Mouse (Mus musculus) limb, embryonic 15.5 days (tissue): ENCODE results near the gene Dqx1. TPM values are rescaled to one million over a fixed set of nuclear protein-coding genes. Genes with fewer than 3 reads are reported as not detected.
A peak's percentile ranks its signal among the peaks of the same experiment; 100 is the strongest.

ENCODE experiments used
- ATAC-seq: fragments of 200-750 bp; cut with Nextera tagmentation; 2 replicates; pipeline ENCODE4 v1.8.0; 2017; ENCODE audit warnings: low read depth, moderate TSS enrichment; ENCODE audit not compliant: insufficient number of reproducible peaks, low FRiP score, low TSS enrichment
- H3K27ac ChIP-seq: fragments of 300-500 bp; sonication (generic); 2 replicates; pipeline ENCODE4 v1.5.1; 2015; ENCODE audit warnings: moderate library complexity, mild to moderate bottlenecking, inconsistent platforms
- H3K27me3 ChIP-seq: fragments of 300-500 bp; sonication (generic); 2 replicates; pipeline ENCODE4 v1.6.1; 2015; ENCODE audit warnings: inconsistent platforms
- H3K36me3 ChIP-seq: fragments of 300-500 bp; sonication (generic); 2 replicates; pipeline ENCODE4 v1.6.1; 2015; ENCODE audit warnings: inconsistent platforms
- H3K4me1 ChIP-seq: fragments of 300-500 bp; sonication (generic); 2 replicates; pipeline ENCODE4 v1.6.1; 2015; ENCODE audit warnings: inconsistent platforms
- H3K4me2 ChIP-seq: fragments of 300-500 bp; sonication (generic); 2 replicates; pipeline ENCODE4 v1.6.1; 2015; ENCODE audit warnings: mild to moderate bottlenecking, inconsistent platforms
- H3K4me3 ChIP-seq: fragments of 300-500 bp; sonication (generic); 2 replicates; pipeline ENCODE4 v1.5.1; 2015; ENCODE audit warnings: mild to moderate bottlenecking, inconsistent platforms
- H3K9ac ChIP-seq: fragments of 300-500 bp; sonication (generic); 2 replicates; pipeline ENCODE4 v1.6.1; 2015; ENCODE audit warnings: inconsistent platforms
- H3K9me3 ChIP-seq: fragments of 300-500 bp; sonication (generic); 2 replicates; pipeline ENCODE4 v1.6.1; 2016; ENCODE audit warnings: inconsistent platforms
- WGBS: fragments of 180-500 bp; shearing (Covaris S2); methylation state at CpG from one replicate; pipeline ENCODE4 v1.1.7; 2015; 5-methylcytosine and 5-hydroxymethylcytosine counted together
- polyA plus RNA-seq: library from polyadenylated mRNA; unstranded; fragments of >200 nt; fragmentation: Nextera tagmentation; extraction: Ambion mirVana; gene quantifications from 2 replicates; pipeline ENCODE4 v1.2.1, GENCODE M21; 2015

Dqx1 gene
- polyA plus RNA-seq = 0.57 and 1.3 TPM in 2 replicates

GRCm38 (mm10) chr6:83057790-83058189, at the start of gene Dqx1:
Gene Dqx1 (plus strand): TSS chr6:83057844.
- Histone ChIP-seq H3K27ac (no peak within 1 kb of the TSS), H3K9me3 (no peaks in the 10 kb centered on the region), H3K4me1 (peaks cover 23% of the 10 kb centered on the region), H3K27me3 (peaks cover 38% of the 10 kb centered on the region), H3K36me3 (peaks cover 16% of the 10 kb centered on the region), H3K9ac (no peak within 1 kb of the TSS), H3K4me3 (no peak within 1 kb of the TSS), H3K4me2 (no peak within 1 kb of the TSS)
- ATAC-seq = no peak
- WGBS = 43% methylated on average over 3 of the region's 3 CpGs

DNA sequence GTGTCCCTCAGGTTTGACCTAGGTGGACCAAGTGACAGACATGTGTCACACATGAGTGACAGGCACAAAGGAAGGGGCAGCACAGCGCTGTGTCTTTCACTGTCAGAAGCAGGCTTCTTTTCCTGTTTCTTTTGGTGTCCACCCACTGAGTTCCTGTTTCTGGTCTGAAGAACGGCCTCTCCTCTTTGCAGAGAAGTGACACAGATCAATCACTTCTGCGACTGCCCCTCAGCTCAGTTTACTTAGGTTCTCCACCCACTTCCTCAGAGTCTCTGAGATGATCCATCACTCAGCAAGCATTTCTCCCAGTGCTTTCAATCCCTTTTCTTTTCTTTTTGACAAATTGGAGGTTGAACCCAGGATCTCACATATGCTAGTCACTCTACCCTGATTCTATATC, 49.0 kb upstream of the Dqx1 start:
- H3K9ac ChIP-seq = no peak overlapping the region
- no peak overlapping the region for H3K27ac ChIP-seq
- 44% methylated on average over 3 of the region's 3 CpGs for WGBS
- no peak overlapping the region for H3K4me2 ChIP-seq
- H3K4me1 ChIP-seq = peaks cover 3% of the 10 kb centered on the region; the same call in 1 of the 2 replicates
- no peak for ATAC-seq
- H3K9me3 ChIP-seq = no peaks in the 10 kb centered on the region
- H3K36me3 ChIP-seq = no peaks in the 10 kb centered on the region
- H3K4me3 ChIP-seq = no peak overlapping the region
- H3K27me3 ChIP-seq = no peaks in the 10 kb centered on the region

GRCm38 (mm10) chr6:83010010-83010409, 47.6 kb upstream of the Dqx1 start:
- no peak overlapping the region for H3K4me3 ChIP-seq
- no peaks in the 10 kb centered on the region for H3K9me3 ChIP-seq
- H3K27me3 ChIP-seq = no peaks in the 10 kb centered on the region
- H3K4me1 ChIP-seq = peaks cover 3% of the 10 kb centered on the region; the same call in 1 of the 2 replicates
- H3K4me2 ChIP-seq = no peak overlapping the region
- no peak for ATAC-seq
- H3K27ac ChIP-seq = no peak overlapping the region
- 58% methylated on average over 7 of the region's 7 CpGs for WGBS
- H3K9ac ChIP-seq = no peak overlapping the region
- H3K36me3 ChIP-seq = no peaks in the 10 kb centered on the region

DNA sequence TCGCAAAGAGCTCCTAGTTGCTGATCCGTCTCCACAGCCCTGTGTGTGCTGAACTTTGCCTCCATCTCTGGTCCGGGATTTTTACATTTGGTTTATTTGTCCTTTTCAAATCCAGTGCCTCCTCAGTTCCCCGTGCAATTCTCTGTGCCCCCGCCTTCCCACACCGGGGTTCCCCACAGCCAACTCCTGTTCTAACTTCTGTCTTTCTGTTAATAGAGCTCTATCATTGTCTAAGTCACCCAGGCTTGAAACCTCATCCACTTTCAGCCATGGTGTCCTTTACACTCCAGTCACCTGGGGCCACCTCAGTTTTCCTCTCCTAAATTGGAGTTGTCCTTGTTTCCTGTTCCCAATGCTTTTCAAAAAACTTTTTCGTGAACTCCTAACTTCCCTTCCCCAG, 46.4 kb upstream of the Dqx1 start:
- Histone ChIP-seq H3K36me3 (no peaks in the 10 kb centered on the region), H3K4me1 (no peaks in the 10 kb centered on the region), H3K4me2 (no peak overlapping the region), H3K4me3 (no peak overlapping the region), H3K9me3 (no peaks in the 10 kb centered on the region), H3K27ac (no peak overlapping the region), H3K27me3 (no peaks in the 10 kb centered on the region), H3K9ac (no peak overlapping the region)
- WGBS = 81% methylated on average over 7 of the region's 7 CpGs
- ATAC-seq = no peak

GRCm38 (mm10) chr6:83011756-83012155, 45.9 kb upstream of the Dqx1 start:
- H3K27ac ChIP-seq = no peak overlapping the region
- no peaks in the 10 kb centered on the region for H3K36me3 ChIP-seq
- no peaks in the 10 kb centered on the region for H3K27me3 ChIP-seq
- no peak overlapping the region for H3K9ac ChIP-seq
- H3K4me2 ChIP-seq = no peak overlapping the region
- 65% methylated on average over 6 of the region's 6 CpGs for WGBS
- no peak overlapping the region for H3K4me3 ChIP-seq
- no peaks in the 10 kb centered on the region for H3K4me1 ChIP-seq
- no peaks in the 10 kb centered on the region for H3K9me3 ChIP-seq
- no peak for ATAC-seq

DNA sequence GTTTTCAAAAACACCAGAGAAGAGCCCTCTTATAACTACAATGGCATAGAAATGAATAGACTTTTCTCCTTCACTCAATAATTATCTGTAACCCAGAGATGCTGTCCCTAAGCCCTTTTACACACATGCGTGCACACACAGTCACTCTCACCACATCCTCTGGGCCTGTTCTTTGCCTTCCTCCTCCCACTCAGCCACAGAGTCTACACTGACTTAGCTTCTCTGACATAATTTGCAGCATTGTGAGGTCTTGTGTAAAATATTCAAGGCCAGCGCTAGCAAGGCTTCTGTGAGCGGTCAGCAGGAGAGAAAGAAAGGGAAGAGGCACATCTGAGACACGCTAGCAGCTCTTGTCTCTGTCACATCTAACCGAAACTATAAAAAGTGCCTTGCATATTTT, 44.2 kb upstream of the Dqx1 start:
- Histone ChIP-seq H3K27me3 (no peaks in the 10 kb centered on the region), H3K9me3 (no peaks in the 10 kb centered on the region), H3K36me3 (no peaks in the 10 kb centered on the region), H3K4me1 (0 out of 2 replicates have a peak, but pooled peaks cover 5% of the 10 kb centered on the region), H3K4me3 (no peak overlapping the region), H3K27ac (no peak overlapping the region), H3K4me2 (no peak overlapping the region), H3K9ac (no peak overlapping the region)
- 64% methylated on average over 5 of the region's 5 CpGs for WGBS
- ATAC-seq = no peak

DNA sequence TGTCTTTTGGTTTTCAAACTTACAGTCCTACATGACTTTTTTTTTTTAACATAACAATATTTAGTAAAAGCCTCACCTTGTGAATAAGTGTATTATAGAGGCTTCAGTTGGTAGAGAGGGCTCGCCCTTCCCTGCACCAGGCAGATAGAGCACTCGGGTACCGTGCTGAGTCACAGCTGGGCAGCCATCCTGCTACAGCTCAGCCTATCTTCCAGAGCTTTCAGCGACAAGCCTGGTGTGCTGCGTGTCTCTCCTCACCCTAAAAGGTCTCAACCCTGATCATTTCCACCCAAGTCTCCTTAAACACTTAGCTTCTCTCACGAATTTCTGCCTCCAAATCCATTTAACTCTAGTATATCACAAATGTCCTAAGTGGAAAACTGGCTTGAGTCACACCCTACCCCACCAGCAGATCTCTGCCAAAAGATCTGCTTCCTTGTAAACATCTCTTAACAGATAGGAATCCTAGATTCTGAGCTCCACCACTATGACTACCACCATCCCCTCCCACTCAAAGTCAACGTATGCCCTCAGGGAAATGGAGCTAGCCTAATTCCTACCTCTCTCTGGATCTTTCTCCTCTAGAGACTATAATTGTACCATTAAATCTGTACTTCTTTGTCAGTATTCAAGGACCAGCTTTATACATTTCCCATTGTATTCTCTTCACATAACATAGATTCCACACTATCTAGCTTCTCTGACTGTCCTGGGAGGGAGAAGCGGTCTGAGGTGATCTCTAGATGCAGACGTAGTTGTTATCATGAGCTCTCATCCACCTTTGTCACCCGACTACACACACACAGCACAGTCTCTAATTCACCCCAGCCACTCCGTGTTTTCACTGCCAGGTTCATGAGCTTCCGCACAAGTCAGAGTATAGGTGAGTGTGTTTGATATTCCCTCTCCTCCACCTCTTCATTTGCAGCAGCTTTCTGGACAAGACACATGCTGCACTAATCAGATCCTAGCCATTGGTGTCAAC, 42.9 kb upstream of the Dqx1 start:
- no peaks in the 10 kb centered on the region for H3K27me3 ChIP-seq
- no peak overlapping the region for H3K9ac ChIP-seq
- 70% methylated on average over 12 of the region's 12 CpGs for WGBS
- no peak for ATAC-seq
- no peak overlapping the region for H3K27ac ChIP-seq
- 0 out of 2 replicates have a peak, but pooled peaks cover 5% of the 10 kb centered on the region for H3K4me1 ChIP-seq
- H3K4me3 ChIP-seq = no peak overlapping the region
- no peaks in the 10 kb centered on the region for H3K9me3 ChIP-seq
- no peaks in the 10 kb centered on the region for H3K36me3 ChIP-seq
- no peak overlapping the region for H3K4me2 ChIP-seq

- WGBS = 84% methylated on average over 2 of the region's 2 CpGs
- no peak for ATAC-seq
- H3K4me2 ChIP-seq = no peak overlapping the region
These were observed 41.9 kb upstream of the Dqx1 start for GRCm38 (mm10) chr6:83015749-83016148.

DNA sequence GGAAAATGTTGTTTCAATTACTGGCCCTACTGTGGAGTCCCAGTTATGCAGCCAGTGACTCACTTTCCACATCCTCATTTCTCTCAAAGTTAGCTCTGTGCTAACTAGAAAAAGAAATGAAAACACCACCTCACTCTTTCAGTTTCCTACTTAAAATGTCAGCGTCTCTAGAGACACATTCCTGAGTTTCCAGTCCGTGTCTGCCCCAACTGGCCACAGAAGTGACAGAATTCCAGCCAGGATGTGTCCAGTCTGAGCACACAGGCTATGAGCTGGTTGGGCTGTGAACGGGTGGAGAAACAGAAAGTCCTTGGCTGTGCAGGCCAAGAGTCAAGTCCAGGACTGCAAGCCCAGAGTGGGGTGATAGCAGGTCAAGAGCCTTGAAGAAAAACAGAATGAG, 40.5 kb upstream of the Dqx1 start:
- Histone ChIP-seq H3K27ac (peak overlapping the region; percentile 30), H3K4me1 (0 out of 2 replicates have a peak, but pooled peaks cover 5% of the 10 kb centered on the region), H3K4me3 (no peak overlapping the region), H3K36me3 (no peaks in the 10 kb centered on the region), H3K27me3 (no peaks in the 10 kb centered on the region), H3K9ac (no peak overlapping the region), H3K4me2 (no peak overlapping the region), H3K9me3 (no peaks in the 10 kb centered on the region)
- ATAC-seq = no peak
- WGBS = 46% methylated on average over 3 of the region's 3 CpGs

More at GRCm38 (mm10) chr6:83015749-83016148, 41.9 kb upstream of the Dqx1 start:
- H3K9ac ChIP-seq = no peak overlapping the region
- H3K36me3 ChIP-seq = no peaks in the 10 kb centered on the region
- H3K27ac ChIP-seq = no peak overlapping the region
- 0 out of 2 replicates have a peak, but pooled peaks cover 5% of the 10 kb centered on the region for H3K4me1 ChIP-seq
- H3K4me3 ChIP-seq = no peak overlapping the region
- H3K9me3 ChIP-seq = no peaks in the 10 kb centered on the region
- no peaks in the 10 kb centered on the region for H3K27me3 ChIP-seq

- Histone ChIP-seq H3K9me3 (no peaks in the 10 kb centered on the region), H3K4me1 (0 out of 2 replicates have a peak, but pooled peaks cover 5% of the 10 kb centered on the region), H3K4me3 (no peak overlapping the region), H3K27ac (no peak overlapping the region), H3K4me2 (no peak overlapping the region), H3K27me3 (no peaks in the 10 kb centered on the region), H3K9ac (no peak overlapping the region), H3K36me3 (no peaks in the 10 kb centered on the region)
- no peak for ATAC-seq
- WGBS = 61% methylated on average over 3 of the region's 3 CpGs
These were observed 38.6 kb upstream of the Dqx1 start for GRCm38 (mm10) chr6:83019044-83019443.

DNA sequence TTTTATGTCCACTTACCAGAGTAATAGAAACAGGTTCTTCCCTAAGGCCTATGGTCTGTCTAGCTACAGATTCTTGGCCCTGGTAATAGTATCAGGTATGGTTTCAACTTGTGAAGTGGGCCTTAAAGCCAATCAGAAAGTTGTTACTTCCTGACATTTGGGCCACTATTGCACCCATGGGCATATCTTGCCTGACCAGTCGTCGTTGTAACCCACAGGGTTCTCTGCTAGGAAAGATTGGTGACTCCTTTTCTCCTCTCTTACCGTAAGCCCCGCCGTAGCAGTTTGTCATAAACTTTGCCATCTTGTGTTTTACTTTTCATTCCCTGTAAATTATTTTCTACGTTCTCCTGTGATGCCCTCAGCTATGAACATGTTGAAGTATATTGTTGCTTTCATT, 37.5 kb upstream of the Dqx1 start:
- H3K9me3 ChIP-seq = no peaks in the 10 kb centered on the region
- no peaks in the 10 kb centered on the region for H3K27me3 ChIP-seq
- no peak overlapping the region for H3K4me3 ChIP-seq
- no peak for ATAC-seq
- no peak overlapping the region for H3K4me2 ChIP-seq
- no peaks in the 10 kb centered on the region for H3K36me3 ChIP-seq
- H3K9ac ChIP-seq = no peak overlapping the region
- H3K27ac ChIP-seq = no peak overlapping the region
- WGBS = 83% methylated on average over 6 of the region's 6 CpGs
- 0 out of 2 replicates have a peak, but pooled peaks cover 5% of the 10 kb centered on the region for H3K4me1 ChIP-seq

GRCm38 (mm10) chr6:83020836-83021593, 36.6 kb upstream of the Dqx1 start:
- H3K27me3 ChIP-seq = no peaks in the 10 kb centered on the region
- H3K9ac ChIP-seq = no peak overlapping the region
- 0 out of 2 replicates have a peak, but pooled peaks cover 5% of the 10 kb centered on the region for H3K4me1 ChIP-seq
- 79% methylated on average over 4 of the region's 4 CpGs for WGBS
- no peaks in the 10 kb centered on the region for H3K36me3 ChIP-seq
- no peak overlapping the region for H3K27ac ChIP-seq
- H3K4me3 ChIP-seq = no peak overlapping the region
- ATAC-seq = no peak
- H3K9me3 ChIP-seq = no peaks in the 10 kb centered on the region
- H3K4me2 ChIP-seq = no peak overlapping the region
